Mouse (Mus musculus): Measurements from ENCODE around the gene Fgfr2.
"Not testable (repeated sequence)": the region's sequence is repeated elsewhere in the genome, so short reads cannot be mapped to it uniquely, and the experiment has no call there.

Fgfr2 gene

GRCm38 (mm10) chr7:130472683-130473082, 2650.5 kb downstream of the Fgfr2 start:
- no peak for DNase-seq (ENCODE audit: low spot score)

GRCm38 (mm10) chr7:130471045-130471444, 2652.1 kb downstream of the Fgfr2 start:
- DNase-seq (ENCODE audit: low spot score), result no peak

- no peak for DNase-seq (ENCODE audit: low spot score)
Observed at GRCm38 (mm10) chr7:130455587-130456246, 2667.4 kb downstream of the Fgfr2 start.

- no peak for DNase-seq (ENCODE audit: low spot score)
Observed at GRCm38 (mm10) chr7:130454226-130454625, 2668.9 kb downstream of the Fgfr2 start.

- DNase-seq (ENCODE audit: low spot score), result no peak
Observed at GRCm38 (mm10) chr7:130435776-130436175, 2687.4 kb downstream of the Fgfr2 start.

- DNase-seq (ENCODE audit: low spot score), result no peak
Observed at GRCm38 (mm10) chr7:130432141-130432540, 2691.0 kb downstream of the Fgfr2 start.

- DNase-seq (ENCODE audit: low spot score), result no peak
Observed at GRCm38 (mm10) chr7:130426586-130426985, 2696.6 kb downstream of the Fgfr2 start.

- no peak for DNase-seq (ENCODE audit: low spot score)
Observed at GRCm38 (mm10) chr7:130425991-130426390, 2697.2 kb downstream of the Fgfr2 start.

- no peak for DNase-seq (ENCODE audit: low spot score)
Observed at GRCm38 (mm10) chr7:130419961-130420360, 2703.2 kb downstream of the Fgfr2 start.

- DNase-seq (ENCODE audit: low spot score), result no peak
Observed at GRCm38 (mm10) chr7:130407622-130408021, 2715.5 kb downstream of the Fgfr2 start.

GRCm38 (mm10) chr7:130403346-130403745, 2719.8 kb downstream of the Fgfr2 start:
- no peak for DNase-seq (ENCODE audit: low spot score)

- DNase-seq (ENCODE audit: low spot score), result no peak
Observed at GRCm38 (mm10) chr7:130394697-130395096, 2728.5 kb downstream of the Fgfr2 start.

GRCm38 (mm10) chr7:130390060-130390459, 2733.1 kb downstream of the Fgfr2 start:
- not testable (repeated sequence) for DNase-seq (ENCODE audit: low spot score)

- no peak for DNase-seq (ENCODE audit: low spot score)
Observed at GRCm38 (mm10) chr7:130386308-130386707, 2736.8 kb downstream of the Fgfr2 start.

- no peak for DNase-seq (ENCODE audit: low spot score)
Observed at GRCm38 (mm10) chr7:130385732-130386294, 2737.3 kb downstream of the Fgfr2 start.

- no peak for DNase-seq (ENCODE audit: low spot score)
Observed at GRCm38 (mm10) chr7:130382126-130382525, 2741.0 kb downstream of the Fgfr2 start.

- DNase-seq (ENCODE audit: low spot score), result no peak
Observed at GRCm38 (mm10) chr7:130381387-130381951, 2741.7 kb downstream of the Fgfr2 start.

GRCm38 (mm10) chr7:130380769-130381355, 2742.3 kb downstream of the Fgfr2 start:
- DNase-seq (ENCODE audit: low spot score), result peak; percentile 24

GRCm38 (mm10) chr7:130380367-130380766, 2742.8 kb downstream of the Fgfr2 start:
- DNase-seq (ENCODE audit: low spot score), result no peak

- DNase-seq (ENCODE audit: low spot score), result no peak
Observed at GRCm38 (mm10) chr7:130379886-130380285, 2743.3 kb downstream of the Fgfr2 start.

GRCm38 (mm10) chr7:130378308-130378707, 2744.8 kb downstream of the Fgfr2 start:
- no peak for DNase-seq (ENCODE audit: low spot score)

GRCm38 (mm10) chr7:130374311-130374710, 2748.8 kb downstream of the Fgfr2 start:
- no peak for DNase-seq (ENCODE audit: low spot score)

Data from ovary, postnatal 14 days (tissue).